Mouse (Mus musculus): ENCODE data around the gene Rho.
A peak's percentile ranks its signal among the peaks of the same experiment; 100 is the strongest.

The Rho gene

DNA sequence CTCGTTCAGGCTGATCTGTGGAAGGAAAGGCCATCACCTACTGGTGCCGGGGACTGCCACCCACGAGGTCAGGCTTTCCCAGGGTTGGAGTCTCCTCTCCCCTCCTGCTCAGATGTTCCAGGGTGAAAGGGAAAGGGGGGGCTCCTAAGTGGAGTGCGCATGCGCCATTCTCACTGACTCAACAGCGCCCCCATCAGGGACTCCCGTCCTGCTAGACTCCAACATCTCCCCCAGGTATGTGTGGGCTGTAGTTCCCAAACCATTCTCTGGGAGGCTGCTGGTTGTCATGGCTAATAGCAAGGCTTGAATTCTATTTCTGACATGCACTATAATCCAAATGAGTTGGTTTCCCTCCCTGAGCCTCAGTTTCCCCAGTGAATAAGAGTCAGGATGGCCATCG, 47.0 kb downstream of the Rho start:
- no peak for DNase-seq

DNA sequence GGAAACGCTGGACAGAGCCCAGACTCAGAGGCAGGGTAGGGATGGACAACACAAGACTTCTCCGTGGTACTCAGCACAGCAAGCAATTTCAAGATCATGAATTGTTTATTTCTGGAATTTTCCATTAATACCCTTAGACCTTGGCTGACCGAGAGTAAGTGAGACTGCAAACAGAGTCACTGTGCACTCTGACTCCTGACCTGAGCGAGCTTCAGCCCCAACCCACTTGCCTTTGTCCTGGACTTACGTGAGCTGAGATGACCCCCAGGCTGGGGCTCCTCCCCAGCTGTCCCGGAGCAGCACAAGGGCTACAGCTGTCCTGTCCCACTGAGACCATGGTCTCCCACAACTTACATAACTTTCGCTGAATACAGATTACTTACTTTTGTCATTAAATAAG, 51.3 kb downstream of the Rho start:
- no peak for DNase-seq

DNA sequence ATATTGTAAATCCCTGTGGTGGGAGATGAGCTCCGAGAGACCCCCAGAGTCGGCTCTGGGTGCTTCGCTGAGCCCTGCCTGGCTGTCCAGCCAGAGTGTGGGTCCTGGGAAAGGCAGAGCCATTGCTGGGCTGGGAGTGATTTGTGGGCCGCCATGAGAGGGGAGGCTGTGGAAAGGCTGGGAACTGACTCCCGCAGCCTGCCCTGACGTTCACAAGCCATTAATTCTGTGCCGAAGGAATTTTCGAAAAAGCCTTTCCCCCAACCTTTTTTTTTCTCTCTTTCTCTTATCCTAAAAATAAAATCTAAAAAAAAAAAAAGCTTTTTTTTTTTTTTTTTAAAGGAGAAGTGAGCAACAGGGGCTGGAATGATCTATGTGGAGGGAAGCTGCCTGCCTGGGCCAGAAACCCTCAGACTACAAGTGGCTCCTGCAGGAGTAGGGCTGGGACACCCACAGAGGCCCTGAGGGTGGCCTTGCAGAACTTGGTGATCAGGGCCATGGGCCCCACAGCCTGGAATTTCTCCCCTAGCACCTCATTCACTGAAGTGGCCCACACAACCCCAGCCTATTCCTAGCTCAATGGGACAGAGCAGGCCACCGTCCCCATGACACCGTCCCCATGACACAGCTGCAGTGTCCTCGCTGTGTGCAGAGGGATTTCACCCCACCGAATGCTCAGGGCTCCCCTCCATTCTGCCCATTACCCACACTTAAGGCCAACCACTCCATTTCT, 51.9 kb downstream of the Rho start:
- DNase-seq = no peak

GRCm38 (mm10) chr6:115984580-115984979, 53.0 kb downstream of the Rho start:
- no peak for DNase-seq

GRCm38 (mm10) chr6:115985622-115986021, 54.1 kb downstream of the Rho start:
- DNase-seq = no peak

DNA sequence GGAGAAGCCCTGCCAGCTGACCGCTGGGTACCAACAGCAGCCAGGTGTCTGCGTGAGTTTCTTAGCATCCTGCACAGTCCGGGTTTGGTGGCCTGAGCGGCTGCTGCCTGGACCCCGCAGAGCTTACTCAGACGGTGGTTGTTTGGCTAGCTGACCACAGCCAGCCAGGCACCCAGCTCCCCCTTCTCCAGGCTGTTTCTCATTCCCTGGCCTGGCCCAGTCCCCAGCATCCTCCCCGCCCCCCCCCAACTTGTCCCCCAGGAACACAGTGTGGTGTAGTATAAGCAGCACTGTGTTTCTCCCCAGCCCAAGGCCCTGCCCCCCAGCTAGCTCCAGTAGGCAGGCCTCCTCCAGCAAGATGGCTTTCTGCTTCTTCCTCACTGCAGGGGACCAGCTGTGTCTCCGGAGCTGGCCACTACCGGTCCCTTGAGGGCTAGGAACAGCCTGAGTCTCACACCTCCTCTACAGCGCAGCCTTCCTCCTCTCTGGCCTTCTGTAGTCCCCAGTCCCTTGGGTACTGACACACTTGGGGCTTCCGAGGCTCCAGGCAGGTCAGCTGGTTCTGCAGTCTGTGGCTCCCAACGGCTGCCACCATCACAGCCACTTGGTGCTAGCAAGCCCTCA, 55.0 kb downstream of the Rho start:
- no peak for DNase-seq

GRCm38 (mm10) chr6:115987096-115987747, 55.7 kb downstream of the Rho start:
- DNase-seq = no peak

DNA sequence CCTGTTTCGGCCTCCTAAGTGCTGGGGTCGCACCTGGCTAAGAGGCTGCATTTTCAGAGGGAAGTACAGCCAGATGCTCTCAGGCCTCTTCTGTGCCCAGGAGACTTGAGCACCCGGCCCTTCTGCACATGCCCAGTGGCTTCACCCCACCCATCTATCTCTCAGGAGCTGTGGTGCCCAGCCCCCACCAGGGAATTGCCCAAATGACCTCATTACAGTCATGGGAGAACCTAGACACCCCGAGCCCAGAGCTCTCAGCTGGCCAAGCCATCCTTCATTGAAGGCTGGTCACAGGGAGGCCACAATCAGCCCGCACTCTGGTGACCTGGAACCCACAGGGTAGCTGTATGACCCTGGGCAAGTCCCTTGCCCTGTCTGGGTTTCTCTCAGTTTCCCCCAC, 57.5 kb downstream of the Rho start:
- DNase-seq = no peak

DNA sequence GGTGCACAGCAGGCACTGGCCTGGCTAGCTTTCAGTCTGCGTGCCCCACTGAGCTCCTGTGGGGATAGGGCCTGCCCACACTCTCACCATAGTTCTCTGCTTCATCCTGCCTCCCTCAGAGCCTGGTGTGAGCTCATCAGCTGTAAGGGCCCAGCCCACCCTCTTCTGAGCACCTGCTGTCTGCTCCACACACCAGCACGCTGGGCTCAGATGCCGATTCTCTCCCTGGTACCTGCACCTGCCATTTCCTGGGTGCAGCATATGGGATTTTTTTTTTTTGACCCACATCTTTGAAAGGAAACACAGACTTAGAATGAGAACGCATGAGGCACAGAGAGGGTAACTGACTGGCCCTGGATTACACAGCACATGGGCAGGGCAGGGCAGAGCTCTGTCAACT, 58.1 kb downstream of the Rho start:
- peak; percentile 86 to 93 for DNase-seq

Data from thymus, adult 18-20 months (tissue).